Mouse (Mus musculus) forebrain, embryonic 11.5 days (tissue): ENCODE data around the gene Kmo. TPM values are rescaled to one million over a fixed set of nuclear protein-coding genes. Genes with fewer than 3 reads are reported as not detected.

Experiments
- ATAC-seq: fragments of 200-750 bp; cut with Nextera tagmentation; replicated peaks from 2 replicates; pipeline ENCODE4 v1.8.0; 2017; ENCODE audit warnings: moderate TSS enrichment; ENCODE audit not compliant: low FRiP score
- DNase-seq: peaks from one replicate; pipeline ENCODE4 v3.0.0-alpha.2; 2017; ENCODE audit warnings: low spot score
- H3K27ac ChIP-seq: fragments of 300-500 bp; sonication (generic); 2 replicates; pipeline ENCODE4 v1.5.1; 2014; ENCODE audit warnings: low read depth, low read length
- H3K27me3 ChIP-seq: fragments of 300-500 bp; sonication (generic); 2 replicates; pipeline ENCODE4 v1.6.1; 2014; ENCODE audit warnings: mild to moderate bottlenecking, low read length, mixed read lengths; ENCODE audit not compliant: control insufficient read depth, insufficient read depth
- H3K36me3 ChIP-seq: fragments of 300-500 bp; sonication (generic); 2 replicates; pipeline ENCODE4 v1.6.1; 2014; ENCODE audit warnings: mild to moderate bottlenecking, low read length, moderate library complexity, mixed read lengths; ENCODE audit not compliant: control insufficient read depth, insufficient read depth
- H3K4me1 ChIP-seq: fragments of 300-500 bp; sonication (generic); replicated peaks from 2 replicates; pipeline ENCODE4 v1.6.1; 2014; ENCODE audit warnings: low read length, mixed read lengths; ENCODE audit not compliant: control insufficient read depth, insufficient read depth
- H3K4me2 ChIP-seq: fragments of 300-500 bp; sonication (generic); 2 replicates; pipeline ENCODE4 v1.6.1; 2014; ENCODE audit warnings: low read depth, mild to moderate bottlenecking, low read length, moderate library complexity, mixed read lengths; ENCODE audit not compliant: severe bottlenecking
- H3K4me3 ChIP-seq: fragments of 300-500 bp; sonication (generic); 2 replicates; pipeline ENCODE4 v1.5.1; 2014; ENCODE audit warnings: low read depth, low read length
- H3K9ac ChIP-seq: fragments of 300-500 bp; sonication (generic); 2 replicates; pipeline ENCODE4 v1.6.1; 2014; ENCODE audit warnings: low read length
- H3K9me3 ChIP-seq: fragments of 300-500 bp; sonication (generic); 2 replicates; pipeline ENCODE4 v1.6.1; 2016; ENCODE audit warnings: low read length, mixed read lengths; ENCODE audit not compliant: control insufficient read depth
- WGBS: fragments of 180-500 bp; shearing (Covaris S2); extraction: QIAGEN DNeasy Blood & Tissue Kit; methylation state at CpG from one replicate; pipeline ENCODE4 v1.1.7; 2014; 5-methylcytosine and 5-hydroxymethylcytosine counted together
- polyA plus RNA-seq: library from polyadenylated mRNA; unstranded; fragments of >200 nt; fragmentation: Nextera tagmentation; extraction: Ambion mirVana; gene quantifications from 2 replicates; pipeline ENCODE4 v1.2.1, GENCODE M21; 2014

Kmo gene
- polyA plus RNA-seq, 1 experiment from 2014 or later = 0.25 TPM

DNA sequence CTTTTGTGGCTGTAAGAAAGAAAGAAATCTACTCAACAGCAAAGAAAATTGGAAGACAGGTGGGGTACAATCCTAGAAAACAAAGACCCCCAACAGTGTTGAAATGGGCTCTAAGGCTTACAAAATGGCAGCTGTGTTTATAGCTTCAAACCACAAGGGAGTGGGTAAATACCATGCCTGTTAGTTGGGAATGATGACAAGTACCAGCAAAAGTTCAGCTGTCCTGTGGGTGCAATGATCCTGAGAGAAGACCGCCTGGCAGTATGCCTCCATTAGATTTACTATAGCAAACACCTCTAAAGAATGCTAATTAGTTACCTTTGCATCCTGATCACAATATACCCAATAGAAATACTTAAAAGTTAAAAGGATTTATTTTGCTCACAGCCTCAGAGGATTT lies 27.3 kb upstream of the Kmo start:
- ATAC-seq (no peak), DNase-seq (no peak)
- H3K9ac ChIP-seq = no peak overlapping the region
- H3K36me3 ChIP-seq = no peaks in the 10 kb centered on the region
- H3K27me3 ChIP-seq = no peaks in the 10 kb centered on the region
- H3K9me3 ChIP-seq = no peaks in the 10 kb centered on the region
- no peak overlapping the region for H3K27ac ChIP-seq
- WGBS = 84% methylated on average over 1 of the region's 1 CpGs
- no peak overlapping the region for H3K4me3 ChIP-seq
- no peak overlapping the region for H3K4me2 ChIP-seq
- H3K4me1 ChIP-seq = no peaks in the 10 kb centered on the region

DNA sequence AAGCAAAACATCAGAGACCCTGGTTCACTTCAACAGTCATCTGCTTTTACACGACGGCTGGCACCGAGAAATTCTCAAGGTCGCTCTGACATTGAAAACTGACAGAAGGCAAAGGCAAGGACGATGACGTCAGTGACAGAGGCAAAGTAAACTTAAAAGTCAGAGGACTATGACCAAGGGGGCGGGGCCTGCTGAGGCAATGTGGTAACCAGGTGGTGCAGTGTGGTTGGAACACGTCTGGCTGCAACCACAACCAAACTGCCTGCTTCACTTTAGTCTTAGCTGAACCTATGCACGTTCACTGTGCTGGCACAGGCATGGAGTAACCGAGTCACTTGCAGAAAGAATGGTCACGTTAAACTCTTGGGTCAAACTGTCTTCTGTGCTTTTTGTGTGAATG lies 17.9 kb upstream of the Kmo start:
- Histone ChIP-seq H3K4me1 (no peaks in the 10 kb centered on the region), H3K4me2 (no peak overlapping the region), H3K27me3 (no peaks in the 10 kb centered on the region), H3K9ac (no peak overlapping the region), H3K36me3 (peaks cover 4% of the 10 kb centered on the region), H3K4me3 (no peak overlapping the region), H3K27ac (no peak overlapping the region), H3K9me3 (no peaks in the 10 kb centered on the region)
- WGBS = 93% methylated on average over 11 of the region's 11 CpGs
- DNase-seq = no peak
- ATAC-seq = no peak

DNA sequence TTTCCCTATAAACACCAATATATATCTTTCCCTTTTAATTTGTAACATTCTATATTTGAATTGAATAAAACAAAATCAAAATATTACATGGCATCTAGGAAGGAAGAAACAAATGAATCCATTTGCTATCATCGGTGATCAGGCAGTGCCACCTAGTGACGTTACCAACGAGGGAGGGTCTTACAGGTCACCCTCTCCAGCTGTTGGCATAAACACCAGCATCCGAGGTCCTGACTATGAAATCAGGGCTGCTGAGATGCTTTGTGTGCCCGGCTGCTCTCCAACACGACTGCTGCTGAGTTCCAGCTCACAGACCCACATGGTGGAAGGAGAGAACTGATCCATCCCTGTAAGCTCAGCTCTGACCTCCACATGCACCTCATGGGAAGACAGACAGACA lies 16.8 kb upstream of the Kmo start:
- no peak for DNase-seq
- WGBS = 80% methylated on average over 6 of the region's 6 CpGs
- no peak overlapping the region for H3K4me2 ChIP-seq

DNA sequence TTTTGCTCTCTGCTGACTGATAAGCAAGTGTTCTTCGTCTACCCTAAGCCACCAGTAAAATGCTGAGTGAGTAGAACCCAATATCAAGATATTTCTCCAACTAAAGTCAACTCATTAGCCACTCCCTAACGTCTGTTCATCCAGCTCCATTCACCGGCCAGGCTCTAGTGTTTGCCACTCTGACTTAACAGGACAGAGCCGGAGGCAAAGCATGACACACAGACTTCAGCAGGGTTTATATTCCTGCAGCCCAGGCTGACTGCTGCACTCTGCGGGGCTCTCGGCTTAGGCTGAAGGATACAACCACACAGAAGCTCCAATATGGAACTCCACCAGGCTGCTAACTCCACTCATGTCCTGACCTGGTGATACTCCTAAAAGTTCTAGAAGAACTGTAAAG lies 12.9 kb upstream of the Kmo start:
- no peaks in the 10 kb centered on the region for H3K27me3 ChIP-seq
- H3K4me2 ChIP-seq = no peak overlapping the region
- peaks cover 8% of the 10 kb centered on the region for H3K36me3 ChIP-seq
- H3K9ac ChIP-seq = no peak overlapping the region
- WGBS = 95% methylated on average over 6 of the region's 6 CpGs
- no peak overlapping the region for H3K27ac ChIP-seq
- ATAC-seq = no peak
- H3K9me3 ChIP-seq = no peaks in the 10 kb centered on the region
- H3K4me3 ChIP-seq = no peak overlapping the region
- DNase-seq = no peak
- no peaks in the 10 kb centered on the region for H3K4me1 ChIP-seq

More for the DNA sequence above, 16.8 kb upstream of the Kmo start:
- no peak overlapping the region for H3K27ac ChIP-seq
- no peaks in the 10 kb centered on the region for H3K27me3 ChIP-seq
- H3K9me3 ChIP-seq = no peaks in the 10 kb centered on the region
- H3K9ac ChIP-seq = no peak overlapping the region
- no peak overlapping the region for H3K4me3 ChIP-seq
- peaks cover 8% of the 10 kb centered on the region for H3K36me3 ChIP-seq
- no peaks in the 10 kb centered on the region for H3K4me1 ChIP-seq
- ATAC-seq = no peak

DNA sequence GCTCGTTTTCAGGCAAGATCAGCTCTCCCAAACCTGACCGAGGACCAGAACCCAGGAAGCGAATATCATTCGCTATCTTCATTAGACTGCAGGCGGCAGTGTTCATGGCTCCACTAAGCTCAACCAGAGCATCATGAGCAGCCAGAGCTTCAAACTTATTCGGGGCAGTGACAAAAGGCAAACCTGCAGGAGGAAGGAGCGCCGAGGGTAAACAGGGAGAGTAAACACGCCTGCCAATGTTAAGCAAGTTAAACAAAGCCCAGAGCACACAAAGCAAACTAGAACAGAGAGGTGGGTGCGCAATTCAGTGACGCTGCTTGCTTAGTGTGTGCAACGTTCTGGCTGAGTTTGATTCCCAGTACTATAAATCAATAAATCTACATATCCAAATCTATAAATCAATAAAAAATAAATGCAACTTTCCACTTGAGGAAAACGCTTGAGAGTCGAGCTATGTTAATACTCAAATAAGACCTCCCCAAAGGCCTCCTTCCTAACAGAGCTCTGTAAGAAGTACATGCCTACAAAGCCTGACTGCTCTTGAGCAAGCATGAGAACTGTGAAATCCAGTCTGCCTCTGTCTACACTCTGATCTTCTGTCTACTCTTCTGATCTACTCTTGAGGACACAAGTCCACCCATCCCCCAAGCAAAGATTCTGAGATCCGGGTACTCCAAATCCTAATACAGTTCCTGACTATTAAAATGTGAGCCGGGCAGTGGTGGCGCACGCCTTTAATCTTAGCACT lies 12.2 kb upstream of the Kmo start:
- H3K27me3 ChIP-seq = no peaks in the 10 kb centered on the region
- DNase-seq (no peak), ATAC-seq (no peak)
- H3K4me1 ChIP-seq = no peaks in the 10 kb centered on the region
- H3K36me3 ChIP-seq = peaks cover 8% of the 10 kb centered on the region
- H3K9me3 ChIP-seq = no peaks in the 10 kb centered on the region
- H3K4me2 ChIP-seq = no peak overlapping the region
- H3K27ac ChIP-seq = no peak overlapping the region
- no peak overlapping the region for H3K4me3 ChIP-seq
- no peak overlapping the region for H3K9ac ChIP-seq
- WGBS = 95% methylated on average over 18 of the region's 18 CpGs

DNA sequence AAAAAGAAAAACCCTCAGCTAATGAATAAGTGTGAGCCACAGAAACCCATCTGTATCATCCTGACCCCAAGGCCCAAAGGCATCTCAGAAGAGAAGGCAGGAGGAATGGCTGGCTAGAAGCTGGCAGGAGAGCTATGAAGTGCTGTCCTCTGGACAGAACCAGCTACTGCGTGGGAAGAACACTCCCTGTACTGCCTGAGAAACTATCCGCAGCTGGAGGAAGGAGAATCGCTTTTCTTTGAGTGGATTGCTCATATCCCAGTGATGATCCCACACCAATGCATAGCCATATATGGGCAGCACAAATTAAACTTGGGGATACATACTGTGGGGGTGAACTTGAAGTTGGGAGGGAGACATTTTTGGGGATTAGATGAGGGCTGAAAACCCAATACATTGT lies 11.5 kb upstream of the Kmo start:
- H3K27ac ChIP-seq = no peak overlapping the region
- H3K4me3 ChIP-seq = no peak overlapping the region
- DNase-seq (no peak), ATAC-seq (no peak)
- 91% methylated on average over 3 of the region's 3 CpGs for WGBS
- H3K4me2 ChIP-seq = no peak overlapping the region
- no peak overlapping the region for H3K9ac ChIP-seq
- no peaks in the 10 kb centered on the region for H3K9me3 ChIP-seq
- peaks cover 8% of the 10 kb centered on the region for H3K36me3 ChIP-seq
- H3K4me1 ChIP-seq = no peaks in the 10 kb centered on the region
- no peaks in the 10 kb centered on the region for H3K27me3 ChIP-seq

DNA sequence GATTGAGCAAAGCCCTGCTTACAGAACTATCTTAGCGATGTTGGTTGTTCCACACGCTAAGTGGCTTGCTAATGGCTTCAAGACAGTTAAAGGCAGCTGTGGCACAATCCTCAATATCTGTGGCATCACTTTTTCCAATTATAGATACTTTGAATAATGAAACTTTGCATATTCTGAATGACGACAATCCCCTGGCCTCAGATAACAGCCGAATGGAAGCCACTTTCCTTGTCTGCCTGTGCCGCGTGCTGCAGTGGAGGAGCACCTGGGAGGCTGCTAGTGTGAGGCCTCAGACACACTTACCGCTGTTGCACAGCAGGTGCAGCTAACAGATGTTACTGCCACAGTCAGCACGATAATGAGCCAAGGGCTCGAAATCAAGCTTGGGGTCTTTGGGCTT lies 5.2 kb upstream of the Kmo start:
- Histone ChIP-seq H3K4me1 (no peaks in the 10 kb centered on the region), H3K36me3 (peaks cover 2% of the 10 kb centered on the region; the same call in 1 of the 2 replicates), H3K27ac (no peak overlapping the region), H3K4me2 (no peak overlapping the region), H3K9ac (no peak overlapping the region), H3K9me3 (no peaks in the 10 kb centered on the region), H3K4me3 (no peak overlapping the region), H3K27me3 (no peaks in the 10 kb centered on the region)
- ATAC-seq = no peak
- 90% methylated on average over 9 of the region's 9 CpGs for WGBS
- no peak for DNase-seq

DNA sequence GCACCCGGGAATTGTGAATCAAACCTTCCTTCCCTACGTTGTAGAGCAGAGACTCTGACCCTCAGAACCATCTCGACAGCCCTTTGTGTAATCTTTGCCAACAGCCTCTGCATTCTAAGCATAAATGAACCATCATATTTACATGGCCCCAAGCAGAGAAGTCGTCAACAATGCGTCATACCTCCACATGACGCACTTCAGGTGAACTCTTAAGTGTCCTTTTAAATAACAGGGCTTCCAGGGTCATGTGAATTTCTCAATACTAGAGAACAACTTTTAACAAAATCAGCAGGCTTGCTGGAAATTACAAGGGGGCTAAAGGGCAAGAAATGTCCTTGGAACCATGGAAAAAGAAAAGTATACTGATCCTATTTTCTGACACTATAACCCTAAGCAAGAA lies 3.5 kb downstream of the Kmo start:
- Histone ChIP-seq H3K36me3 (no peaks in the 10 kb centered on the region), H3K27me3 (no peaks in the 10 kb centered on the region), H3K4me1 (peaks cover 4% of the 10 kb centered on the region; the same call in 1 of the 2 replicates), H3K4me3 (no peak overlapping the region), H3K27ac (no peak overlapping the region), H3K4me2 (no peak overlapping the region), H3K9ac (no peak overlapping the region), H3K9me3 (no peaks in the 10 kb centered on the region)
- 90% methylated on average over 6 of the region's 6 CpGs for whole genome bisulfite sequencing
- no peak for ATAC-seq
- DNase-seq = no peak

DNA sequence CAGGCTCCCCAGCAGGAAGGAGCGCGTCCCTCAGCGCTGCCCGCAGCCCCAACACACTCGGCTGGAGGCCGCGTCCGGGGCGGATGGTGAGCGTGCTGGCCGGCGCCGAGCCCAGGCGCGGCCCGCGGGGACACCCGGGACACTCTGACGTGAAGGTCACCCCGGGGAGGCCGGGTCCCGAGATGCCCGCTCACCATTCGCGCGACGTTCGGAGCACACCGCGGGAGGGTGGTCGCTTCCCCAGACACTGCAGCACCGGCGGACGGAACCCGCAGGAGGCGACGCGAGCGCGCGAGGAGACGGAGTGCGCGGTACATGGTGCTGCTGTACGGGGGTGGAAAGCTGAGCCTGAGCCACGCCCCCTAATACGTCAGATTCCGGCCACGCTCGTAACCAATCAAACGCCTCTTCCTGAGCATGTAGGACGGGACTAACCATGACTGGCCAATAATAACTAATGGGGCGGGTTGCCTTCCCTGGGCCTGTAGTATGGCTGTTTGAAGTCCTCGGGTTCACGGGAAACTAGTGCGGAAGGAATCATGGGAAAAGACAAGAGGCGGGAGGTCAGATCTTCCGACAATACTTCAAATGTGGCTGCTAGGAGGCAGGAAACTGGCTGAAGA lies 5.2 kb downstream of the Kmo start, which contains the start of gene Fh1:
Gene Fh1, minus strand, starts transcription at position 379 of the 623 bp plus-strand sequence.
- Histone ChIP-seq H3K27me3 (no peaks in the 10 kb centered on the region), H3K9me3 (no peaks in the 10 kb centered on the region), H3K4me2 (peak within 1 kb of the TSS; percentile 83), H3K27ac (peak within 1 kb of the TSS; percentile 59), H3K4me1 (peaks cover 4% of the 10 kb centered on the region; the same call in 1 of the 2 replicates), H3K4me3 (peak within 1 kb of the TSS; percentile 66), H3K9ac (peak within 1 kb of the TSS; percentile 91), H3K36me3 (no peaks in the 10 kb centered on the region)
- DNase-seq = peak; percentile 96
- under 1% methylated on average over 58 of the region's 58 CpGs for WGBS
- peak; percentile 100 for ATAC-seq
